Mouse (Mus musculus): ENCODE measurements around the gene Ndst2. TPM values are rescaled to one million over a fixed set of nuclear protein-coding genes. Genes with fewer than 3 reads are reported as not detected.

Ndst2 gene
- total and polyA plus RNA-seq, 3 experiments: 37.1 to 54.0 (median 39.5) TPM

DNA sequence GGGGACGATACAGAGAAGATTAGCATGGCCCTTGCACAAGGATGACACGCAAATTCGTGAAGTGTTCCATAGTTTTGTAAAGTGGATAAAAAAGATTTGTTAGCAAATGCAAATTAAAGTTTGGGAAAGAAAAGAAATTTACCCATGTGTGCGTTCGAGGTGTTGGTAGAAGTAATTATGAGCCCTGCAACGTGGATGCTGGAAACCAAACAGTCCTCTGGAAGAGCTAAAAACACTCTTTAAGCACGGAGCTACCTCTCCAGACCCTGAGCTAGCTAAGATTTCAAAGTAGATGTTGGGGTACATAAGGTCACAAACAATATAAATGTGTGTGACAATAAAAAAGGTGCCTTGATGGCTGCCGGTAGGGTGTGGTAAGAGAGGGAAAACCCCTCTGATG is 32.8 kb downstream of the Ndst2 start:
- Histone ChIP-seq H3K36me3 (ENCODE audit: control insufficient read depth in 1 of 2, insufficient read depth in 2 of 2, low read length in 2 of 2) (peaks cover 0 to 53% of the 10 kb centered on the region in 2 experiments; a peak in 3 of 4 replicates), H3K27me3 (ENCODE audit: control insufficient read depth in 1 of 2, insufficient read depth in 2 of 2, low read length in 2 of 2) (no peaks in the 10 kb centered on the region), H3K9ac (ENCODE audit: control insufficient read depth, low read depth, low read length, poor library complexity, severe bottlenecking) (peak overlapping the region; percentile 93), H3K79me2 (ENCODE audit: control insufficient read depth, insufficient read depth, low read length, poor library complexity) (peaks cover 46% of the 10 kb centered on the region), H3K4me3 (ENCODE audit: control insufficient read depth in 1 of 2, insufficient read depth in 1 of 2, low read depth in 2 of 2, low read length in 2 of 2) (peak overlapping the region; percentile 53 to 73), H3K9me3 (replicated peaks; ENCODE audit: insufficient read depth, low read length) (no peaks in the 10 kb centered on the region), H3K4me1 (ENCODE audit: control insufficient read depth in 1 of 2, insufficient read depth in 2 of 2, low read length in 2 of 2) (peaks cover 20 to 28% of the 10 kb centered on the region in 2 experiments), H3K27ac (ENCODE audit: control insufficient read depth, low read depth, low read length) (no peak overlapping the region; the same call in 1 of the 2 replicates)
- no peak for DNase-seq (ENCODE audit: low read depth, low spot score)
- TF ChIP-seq MXI1 (IDR thresholded peaks at IDR 0.05; ENCODE audit: low read depth, low read length): 0 out of 2 replicates have a peak, but pooled peaks have one; percentile 29
- TF ChIP-seq UBTF (IDR thresholded peaks at IDR 0.05; ENCODE audit: borderline replicate concordance, insufficient read depth, low read depth, low read length): no peak

DNA sequence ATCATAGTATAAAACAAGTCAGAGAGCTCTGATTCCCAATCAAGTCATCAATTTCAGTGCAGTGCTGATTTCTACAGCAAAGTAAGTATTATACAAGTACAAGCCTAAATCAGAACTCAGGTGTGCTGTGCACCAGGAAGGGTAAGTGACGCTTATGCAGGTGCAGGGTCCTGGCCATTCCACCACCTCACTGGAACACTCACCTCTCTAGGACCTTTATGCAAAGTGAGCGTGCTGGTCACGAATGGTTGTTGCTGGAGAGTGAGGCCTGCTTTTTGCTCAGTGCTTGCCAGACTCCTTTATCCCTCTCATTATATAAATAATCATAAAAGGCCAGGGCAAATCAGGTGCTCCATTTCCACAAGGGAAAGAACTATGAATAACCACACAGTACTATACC is 34.0 kb downstream of the Ndst2 start:
- no peak overlapping the region for H3K9ac ChIP-seq (ENCODE audit: control insufficient read depth, low read depth, low read length, poor library complexity, severe bottlenecking)
- H3K36me3 ChIP-seq (ENCODE audit: control insufficient read depth in 1 of 2, insufficient read depth in 2 of 2, low read length in 2 of 2): peaks cover 2 to 52% of the 10 kb centered on the region in 2 experiments; a peak in 3 of 4 replicates
- H3K27ac ChIP-seq (ENCODE audit: control insufficient read depth, low read depth, low read length): no peak overlapping the region
- peaks cover 20 to 28% of the 10 kb centered on the region in 2 experiments for H3K4me1 ChIP-seq (ENCODE audit: control insufficient read depth in 1 of 2, insufficient read depth in 2 of 2, low read length in 2 of 2)
- no peak for DNase-seq (ENCODE audit: low read depth, low spot score)
- H3K79me2 ChIP-seq (ENCODE audit: control insufficient read depth, insufficient read depth, low read length, poor library complexity): peaks cover 55% of the 10 kb centered on the region
- no peak for TF ChIP-seq SMC3 (IDR thresholded peaks at IDR 0.05; ENCODE audit: low read depth, low read length)
- TF ChIP-seq RAD21 (IDR thresholded peaks at IDR 0.05; ENCODE audit: low read depth, low read length): no peak
- TF ChIP-seq E2F4 (IDR thresholded peaks at IDR 0.05; ENCODE audit: borderline replicate concordance, low read depth, low read length): no peak
- no peak for TF ChIP-seq USF2 (IDR thresholded peaks at IDR 0.05; ENCODE audit: borderline replicate concordance in 1 of 2, insufficient read depth in 1 of 2, low read depth in 1 of 2, low read length in 2 of 2)
- TF ChIP-seq KAT2A (conservative IDR thresholded peaks at IDR 0.05; ENCODE audit: low read depth, low read length): no peak
- no peak for TF ChIP-seq ELF1 (IDR thresholded peaks at IDR 0.05; ENCODE audit: low read depth, low read length)
- TF ChIP-seq HCFC1 (IDR thresholded peaks at IDR 0.05; ENCODE audit: low read depth, low read length): no peak
- TF ChIP-seq TAL1 (IDR thresholded peaks at IDR 0.05; ENCODE audit: low read length): no peak
- no peak for TF ChIP-seq MAFK (IDR thresholded peaks at IDR 0.05; ENCODE audit: borderline replicate concordance, low read depth, low read length)
- TF ChIP-seq POLR2A (IDR thresholded peaks at IDR 0.05; ENCODE audit: control insufficient read depth in 1 of 2, insufficient read depth in 1 of 2, low read depth in 1 of 2, low read length in 2 of 2, poor library complexity in 1 of 2): no peak
- no peak for TF ChIP-seq MAZ (IDR thresholded peaks at IDR 0.05; ENCODE audit: low read depth, low read length)
- no peaks in the 10 kb centered on the region for H3K9me3 ChIP-seq (replicated peaks; ENCODE audit: insufficient read depth, low read length)
- no peaks in the 10 kb centered on the region for H3K27me3 ChIP-seq (ENCODE audit: control insufficient read depth in 1 of 2, insufficient read depth in 2 of 2, low read length in 2 of 2)
- no peak overlapping the region for H3K4me3 ChIP-seq (ENCODE audit: control insufficient read depth in 1 of 2, insufficient read depth in 1 of 2, low read depth in 2 of 2, low read length in 2 of 2)

DNA sequence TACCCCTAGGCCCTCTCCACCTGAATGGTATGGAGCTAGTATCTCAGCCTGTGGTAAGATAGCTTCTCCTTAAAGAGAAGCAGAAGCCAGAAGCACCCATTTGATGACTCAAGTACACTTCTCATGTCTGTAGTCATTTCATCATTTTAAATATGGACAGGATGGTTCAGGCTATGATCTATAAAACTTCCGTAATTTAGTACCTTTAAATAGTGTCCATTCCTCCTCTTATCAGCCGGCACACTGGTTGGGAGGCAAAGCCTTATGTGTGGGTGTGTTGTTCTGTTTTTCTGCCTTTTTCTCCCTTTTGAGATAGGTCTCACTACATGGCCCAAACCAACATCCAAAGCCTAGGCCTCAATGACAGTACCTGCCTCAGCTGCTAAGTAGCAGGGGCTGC is 35.8 kb downstream of the Ndst2 start:
- Histone ChIP-seq H3K9ac (ENCODE audit: control insufficient read depth, low read depth, low read length, poor library complexity, severe bottlenecking) (no peak overlapping the region), H3K4me1 (ENCODE audit: control insufficient read depth in 1 of 2, insufficient read depth in 2 of 2, low read length in 2 of 2) (peaks cover 20 to 26% of the 10 kb centered on the region in 2 experiments), H3K4me3 (ENCODE audit: control insufficient read depth in 1 of 2, insufficient read depth in 1 of 2, low read depth in 2 of 2, low read length in 2 of 2) (no peak overlapping the region), H3K27me3 (ENCODE audit: control insufficient read depth in 1 of 2, insufficient read depth in 2 of 2, low read length in 2 of 2) (no peaks in the 10 kb centered on the region), H3K79me2 (ENCODE audit: control insufficient read depth, insufficient read depth, low read length, poor library complexity) (peaks cover 54% of the 10 kb centered on the region), H3K9me3 (replicated peaks; ENCODE audit: insufficient read depth, low read length) (no peaks in the 10 kb centered on the region), H3K27ac (ENCODE audit: control insufficient read depth, low read depth, low read length) (peak overlapping the region; percentile 69), H3K36me3 (ENCODE audit: control insufficient read depth in 1 of 2, insufficient read depth in 2 of 2, low read length in 2 of 2) (peaks cover 11 to 48% of the 10 kb centered on the region in 2 experiments)
- peak; percentile 86 for DNase-seq (ENCODE audit: low read depth, low spot score)
- peak; percentile 93 for TF ChIP-seq GATA1 (IDR thresholded peaks at IDR 0.05; ENCODE audit: low read depth, low read length)
- no peak for TF ChIP-seq ZKSCAN1 (IDR thresholded peaks at IDR 0.05; ENCODE audit: low read depth, low read length)
- peak; percentile 69; the same call in 1 of the 2 replicates for TF ChIP-seq MYC (IDR thresholded peaks at IDR 0.05; ENCODE audit: low read depth, low read length)
- no peak for TF ChIP-seq NRF1 (IDR thresholded peaks at IDR 0.05; ENCODE audit: insufficient read depth, low read depth, low read length, poor library complexity, severe bottlenecking)
- TF ChIP-seq MAX (IDR thresholded peaks at IDR 0.05; ENCODE audit: low read length): peak; percentile 63; the same call in 1 of the 2 replicates
- peak; percentile 94 for TF ChIP-seq SIN3A (IDR thresholded peaks at IDR 0.05; ENCODE audit: low read length)
- TF ChIP-seq TCF12 (IDR thresholded peaks at IDR 0.05; ENCODE audit: low read depth, low read length): peak; percentile 65
- TF ChIP-seq CHD2 (IDR thresholded peaks at IDR 0.05; ENCODE audit: low read length): no peak
- 0 out of 2 replicates have a peak, but pooled peaks have one; percentile 40 for TF ChIP-seq HCFC1 (IDR thresholded peaks at IDR 0.05; ENCODE audit: low read depth, low read length)
- TF ChIP-seq RCOR1 (IDR thresholded peaks at IDR 0.05; ENCODE audit: low read depth, low read length): peak; percentile 64; the same call in 1 of the 2 replicates
- peak; percentile 42; the same call in 1 of the 2 replicates for TF ChIP-seq BHLHE40 (IDR thresholded peaks at IDR 0.05; ENCODE audit: borderline replicate concordance, low read depth, low read length)
- peak; percentile 93; the same call in 1 of the 2 replicates for TF ChIP-seq MEF2A (IDR thresholded peaks at IDR 0.05; ENCODE audit: extremely low read depth, insufficient replicate concordance, low read depth, low read length, poor library complexity, severe bottlenecking)
- TF ChIP-seq E2F4 (IDR thresholded peaks at IDR 0.05; ENCODE audit: borderline replicate concordance, low read depth, low read length): 0 out of 2 replicates have a peak, but pooled peaks have one; percentile 31
- no peak for TF ChIP-seq POLR2A (IDR thresholded peaks at IDR 0.05; ENCODE audit: control insufficient read depth in 1 of 2, insufficient read depth in 1 of 2, low read depth in 1 of 2, low read length in 2 of 2, poor library complexity in 1 of 2)
